Mouse (Mus musculus): ENCODE results near the gene Nos1. TPM values are rescaled to one million over a fixed set of nuclear protein-coding genes. Genes with fewer than 3 reads are reported as not detected.

Gene Nos1
- polyA plus RNA-seq, 1 experiment from 2014 or later = 0.11 TPM

GRCm38 (mm10) chr5:117997434-117997970 is 216.7 kb downstream of the Nos1 start:
- Histone ChIP-seq H3K4me2 (no peak overlapping the region), H3K4me3 (ENCODE audit: low read depth, low read length) (no peak overlapping the region), H3K27me3 (ENCODE audit: insufficient read depth, low read length) (no peaks in the 10 kb centered on the region), H3K9me3 (ENCODE audit: low read depth, low read length) (no peaks in the 10 kb centered on the region), H3K27ac (ENCODE audit: low read depth) (no peak overlapping the region), H3K9ac (no peak overlapping the region), H3K36me3 (ENCODE audit: insufficient read depth) (peaks cover 98% of the 10 kb centered on the region), H3K4me1 (ENCODE audit: insufficient read depth) (no peaks in the 10 kb centered on the region)
- 54% methylated on average over 10 of the region's 10 CpGs for WGBS
- DNase-seq = no peak
- TF ChIP-seq CTCF (IDR thresholded peaks at IDR 0.05; ENCODE audit: low read depth) = no peak
- ATAC-seq (ENCODE audit: insufficient read depth) = no peak

GRCm38 (mm10) chr5:117999061-117999460 is 218.2 kb downstream of the Nos1 start:
- Histone ChIP-seq H3K9me3 (ENCODE audit: low read depth, low read length) (no peaks in the 10 kb centered on the region), H3K4me1 (ENCODE audit: insufficient read depth) (no peaks in the 10 kb centered on the region), H3K27ac (ENCODE audit: low read depth) (no peak overlapping the region), H3K4me3 (ENCODE audit: low read depth, low read length) (no peak overlapping the region), H3K9ac (no peak overlapping the region), H3K4me2 (no peak overlapping the region), H3K36me3 (ENCODE audit: insufficient read depth) (peaks cover 99% of the 10 kb centered on the region), H3K27me3 (ENCODE audit: insufficient read depth, low read length) (no peaks in the 10 kb centered on the region)
- WGBS = 79% methylated on average over 7 of the region's 7 CpGs
- no peak for ATAC-seq (ENCODE audit: insufficient read depth)
- no peak for DNase-seq
- no peak for TF ChIP-seq CTCF (IDR thresholded peaks at IDR 0.05; ENCODE audit: low read depth)

- Histone ChIP-seq H3K4me2 (no peak overlapping the region), H3K4me1 (ENCODE audit: insufficient read depth) (no peaks in the 10 kb centered on the region), H3K27me3 (ENCODE audit: insufficient read depth, low read length) (no peaks in the 10 kb centered on the region), H3K36me3 (ENCODE audit: insufficient read depth) (peaks cover 97% of the 10 kb centered on the region), H3K9ac (no peak overlapping the region), H3K9me3 (ENCODE audit: low read depth, low read length) (no peaks in the 10 kb centered on the region), H3K4me3 (ENCODE audit: low read depth, low read length) (no peak overlapping the region), H3K27ac (ENCODE audit: low read depth) (no peak overlapping the region)
- DNase-seq = no peak
- ATAC-seq (ENCODE audit: insufficient read depth) = no peak
- no peak for TF ChIP-seq CTCF (IDR thresholded peaks at IDR 0.05; ENCODE audit: low read depth)
- 71% methylated on average over 11 of the region's 11 CpGs for WGBS
These were observed 218.8 kb downstream of the Nos1 start for GRCm38 (mm10) chr5:117999584-117999983.

GRCm38 (mm10) chr5:118002059-118002458 is 221.2 kb downstream of the Nos1 start:
- Histone ChIP-seq H3K4me3 (ENCODE audit: low read depth, low read length) (no peak overlapping the region), H3K9me3 (ENCODE audit: low read depth, low read length) (no peaks in the 10 kb centered on the region), H3K27ac (ENCODE audit: low read depth) (no peak overlapping the region), H3K9ac (no peak overlapping the region), H3K27me3 (ENCODE audit: insufficient read depth, low read length) (no peaks in the 10 kb centered on the region), H3K4me1 (ENCODE audit: insufficient read depth) (no peaks in the 10 kb centered on the region), H3K36me3 (ENCODE audit: insufficient read depth) (peaks cover 92% of the 10 kb centered on the region), H3K4me2 (no peak overlapping the region)
- peak; percentile 84 for DNase-seq
- 27% methylated on average over 9 of the region's 9 CpGs for WGBS
- peak; percentile 97 for TF ChIP-seq CTCF (IDR thresholded peaks at IDR 0.05; ENCODE audit: low read depth)
- ATAC-seq (ENCODE audit: insufficient read depth) = 0 out of 2 replicates have a peak, but pooled peaks have one; percentile 29

GRCm38 (mm10) chr5:118004619-118005018 is 223.8 kb downstream of the Nos1 start:
- no peak overlapping the region for H3K9ac ChIP-seq

GRCm38 (mm10) chr5:118005728-118006127 is 224.9 kb downstream of the Nos1 start:
- no peak overlapping the region for H3K4me2 ChIP-seq
- H3K4me3 ChIP-seq (ENCODE audit: low read depth, low read length) = no peak overlapping the region
- 71% methylated on average over 1 of the region's 1 CpGs for WGBS
- ATAC-seq (ENCODE audit: insufficient read depth) = no peak
- no peaks in the 10 kb centered on the region for H3K4me1 ChIP-seq (ENCODE audit: insufficient read depth)
- DNase-seq = no peak
- H3K9ac ChIP-seq = no peak overlapping the region
- no peaks in the 10 kb centered on the region for H3K9me3 ChIP-seq (ENCODE audit: low read depth, low read length)
- no peaks in the 10 kb centered on the region for H3K27me3 ChIP-seq (ENCODE audit: insufficient read depth, low read length)
- H3K27ac ChIP-seq (ENCODE audit: low read depth) = no peak overlapping the region
- H3K36me3 ChIP-seq (ENCODE audit: insufficient read depth) = peaks cover 83% of the 10 kb centered on the region
- TF ChIP-seq CTCF (IDR thresholded peaks at IDR 0.05; ENCODE audit: low read depth) = no peak

More at GRCm38 (mm10) chr5:118004619-118005018, 223.8 kb downstream of the Nos1 start:
- peak; percentile 91 for TF ChIP-seq CTCF (IDR thresholded peaks at IDR 0.05; ENCODE audit: low read depth)
- H3K9me3 ChIP-seq (ENCODE audit: low read depth, low read length) = no peaks in the 10 kb centered on the region
- 66% methylated on average over 8 of the region's 8 CpGs for WGBS
- DNase-seq (peak; percentile 78), ATAC-seq (ENCODE audit: insufficient read depth) (no peak)
- H3K4me2 ChIP-seq = no peak overlapping the region
- peaks cover 88% of the 10 kb centered on the region for H3K36me3 ChIP-seq (ENCODE audit: insufficient read depth)
- no peaks in the 10 kb centered on the region for H3K27me3 ChIP-seq (ENCODE audit: insufficient read depth, low read length)
- H3K27ac ChIP-seq (ENCODE audit: low read depth) = no peak overlapping the region
- H3K4me3 ChIP-seq (ENCODE audit: low read depth, low read length) = no peak overlapping the region
- no peaks in the 10 kb centered on the region for H3K4me1 ChIP-seq (ENCODE audit: insufficient read depth)

GRCm38 (mm10) chr5:118008344-118008743 is 227.5 kb downstream of the Nos1 start:
- no peak overlapping the region for H3K4me2 ChIP-seq
- no peaks in the 10 kb centered on the region for H3K27me3 ChIP-seq (ENCODE audit: insufficient read depth, low read length)
- peaks cover 60% of the 10 kb centered on the region for H3K36me3 ChIP-seq (ENCODE audit: insufficient read depth)
- H3K4me1 ChIP-seq (ENCODE audit: insufficient read depth) = no peaks in the 10 kb centered on the region
- H3K27ac ChIP-seq (ENCODE audit: low read depth) = no peak overlapping the region
- H3K9me3 ChIP-seq (ENCODE audit: low read depth, low read length) = no peaks in the 10 kb centered on the region
- WGBS = 89% methylated on average over 13 of the region's 13 CpGs
- TF ChIP-seq CTCF (IDR thresholded peaks at IDR 0.05; ENCODE audit: low read depth) = no peak
- no peak for DNase-seq
- H3K9ac ChIP-seq = no peak overlapping the region
- no peak overlapping the region for H3K4me3 ChIP-seq (ENCODE audit: low read depth, low read length)
- ATAC-seq (ENCODE audit: insufficient read depth) = no peak

Other genes with a start within 250 kb of the Nos1 start
- gene Fbxo21, start 195.7 kb downstream of the Nos1 start, polyA plus RNA-seq (2014; fragmentation: Nextera tagmentation; extraction: Ambion mirVana) = 61.5 and 64.3 TPM in 2 replicates
- 5.3 and 5.6 TPM in 2 replicates for gene Tesc, start 246.7 kb downstream of the Nos1 start, polyA plus RNA-seq (2014; fragmentation: Nextera tagmentation; extraction: Ambion mirVana)